Mouse (Mus musculus): ENCODE data around the gene Syt16. TPM values are rescaled to one million over a fixed set of nuclear protein-coding genes. Genes with fewer than 3 reads are reported as not detected.

Gene Syt16
- total and polyA plus RNA-seq, 2 experiments from 2014 or later: 102 to 114 TPM

- TF ChIP-seq CTCF (IDR thresholded peaks at IDR 0.05; ENCODE audit: low read depth): peak; percentile 82
- Histone ChIP-seq H3K9me3 (ENCODE audit: low read length) (no peaks in the 10 kb centered on the region), H3K9ac (no peak overlapping the region), H3K4me2 (ENCODE audit: low read depth) (no peak overlapping the region), H3K36me3 (ENCODE audit: insufficient read depth) (peaks cover 4% of the 10 kb centered on the region; the same call in 1 of the 2 replicates), H3K4me3 (ENCODE audit: low read depth, low read length) (no peak overlapping the region), H3K27ac (ENCODE audit: low read depth, low read length) (no peak overlapping the region), H3K4me1 (ENCODE audit: insufficient read depth) (no peaks in the 10 kb centered on the region; the same call in 1 of the 2 replicates), H3K27me3 (ENCODE audit: insufficient read depth, low read length) (no peaks in the 10 kb centered on the region)
- ATAC-seq (peak; percentile 63; the same call in 1 of the 2 replicates), DNase-seq (peak; percentile 66)
- WGBS: 12% methylated on average over 8 of the region's 8 CpGs
Measured at GRCm38 (mm10) chr12:74009448-74009911, 12.0 kb downstream of the Syt16 start.

GRCm38 (mm10) chr12:74013739-74014138 lies 16.3 kb downstream of the Syt16 start:
- Histone ChIP-seq H3K4me1 (ENCODE audit: insufficient read depth) (no peaks in the 10 kb centered on the region; the same call in 1 of the 2 replicates), H3K9ac (no peak overlapping the region), H3K27ac (ENCODE audit: low read depth, low read length) (no peak overlapping the region), H3K4me3 (ENCODE audit: low read depth, low read length) (no peak overlapping the region), H3K27me3 (ENCODE audit: insufficient read depth, low read length) (no peaks in the 10 kb centered on the region), H3K4me2 (ENCODE audit: low read depth) (no peak overlapping the region), H3K36me3 (ENCODE audit: insufficient read depth) (peaks cover under 1% of the 10 kb centered on the region; the same call in 1 of the 2 replicates), H3K9me3 (ENCODE audit: low read length) (no peaks in the 10 kb centered on the region)
- WGBS: 1% methylated on average over 6 of the region's 6 CpGs
- ATAC-seq: peak; percentile 87
- DNase-seq: peak; percentile 87
- peak; percentile 96 for TF ChIP-seq CTCF (IDR thresholded peaks at IDR 0.05; ENCODE audit: low read depth)

- 58% methylated on average over 7 of the region's 7 CpGs for WGBS
- Histone ChIP-seq H3K27ac (ENCODE audit: low read depth, low read length) (no peak overlapping the region), H3K4me3 (ENCODE audit: low read depth, low read length) (no peak overlapping the region), H3K36me3 (ENCODE audit: insufficient read depth) (no peaks in the 10 kb centered on the region; the same call in 1 of the 2 replicates), H3K9ac (no peak overlapping the region), H3K9me3 (ENCODE audit: low read length) (no peaks in the 10 kb centered on the region), H3K4me2 (ENCODE audit: low read depth) (no peak overlapping the region), H3K27me3 (ENCODE audit: insufficient read depth, low read length) (no peaks in the 10 kb centered on the region), H3K4me1 (ENCODE audit: insufficient read depth) (no peaks in the 10 kb centered on the region; the same call in 1 of the 2 replicates)
- DNase-seq (no peak), ATAC-seq (no peak)
- peak; percentile 52 for TF ChIP-seq CTCF (IDR thresholded peaks at IDR 0.05; ENCODE audit: low read depth)
Measured at GRCm38 (mm10) chr12:74014739-74015270, 17.3 kb downstream of the Syt16 start.

GRCm38 (mm10) chr12:74015491-74015890 lies 18.0 kb downstream of the Syt16 start:
- Histone ChIP-seq H3K27me3 (ENCODE audit: insufficient read depth, low read length) (no peaks in the 10 kb centered on the region), H3K9me3 (ENCODE audit: low read length) (no peaks in the 10 kb centered on the region), H3K4me2 (ENCODE audit: low read depth) (no peak overlapping the region), H3K4me1 (ENCODE audit: insufficient read depth) (no peaks in the 10 kb centered on the region), H3K36me3 (ENCODE audit: insufficient read depth) (no peaks in the 10 kb centered on the region; the same call in 1 of the 2 replicates), H3K9ac (no peak overlapping the region), H3K27ac (ENCODE audit: low read depth, low read length) (no peak overlapping the region), H3K4me3 (ENCODE audit: low read depth, low read length) (no peak overlapping the region)
- DNase-seq (no peak), ATAC-seq (no peak)
- no peak for TF ChIP-seq CTCF (IDR thresholded peaks at IDR 0.05; ENCODE audit: low read depth)
- WGBS: 80% methylated on average over 5 of the region's 5 CpGs

- DNase-seq: peak; percentile 27
- WGBS: 30% methylated on average over 5 of the region's 5 CpGs
- TF ChIP-seq CTCF (IDR thresholded peaks at IDR 0.05; ENCODE audit: low read depth): no peak
- no peak overlapping the region for H3K4me2 ChIP-seq (ENCODE audit: low read depth)
- H3K27ac ChIP-seq (ENCODE audit: low read depth, low read length): 0 out of 2 replicates have a peak overlapping the region, but pooled peaks have one; percentile 9
- no peaks in the 10 kb centered on the region for H3K36me3 ChIP-seq (ENCODE audit: insufficient read depth)
- ATAC-seq: peak; percentile 65
- H3K4me3 ChIP-seq (ENCODE audit: low read depth, low read length): no peak overlapping the region
- peaks cover 5% of the 10 kb centered on the region for H3K4me1 ChIP-seq (ENCODE audit: insufficient read depth)
- H3K9ac ChIP-seq: no peak overlapping the region
- no peaks in the 10 kb centered on the region for H3K27me3 ChIP-seq (ENCODE audit: insufficient read depth, low read length)
- no peaks in the 10 kb centered on the region for H3K9me3 ChIP-seq (ENCODE audit: low read length)
Measured at GRCm38 (mm10) chr12:74023260-74023659, 25.8 kb downstream of the Syt16 start.

- Histone ChIP-seq H3K4me1 (ENCODE audit: insufficient read depth) (peaks cover 5% of the 10 kb centered on the region), H3K36me3 (ENCODE audit: insufficient read depth) (no peaks in the 10 kb centered on the region), H3K27me3 (ENCODE audit: insufficient read depth, low read length) (no peaks in the 10 kb centered on the region), H3K4me2 (ENCODE audit: low read depth) (no peak overlapping the region), H3K9ac (no peak overlapping the region), H3K9me3 (ENCODE audit: low read length) (no peaks in the 10 kb centered on the region), H3K4me3 (ENCODE audit: low read depth, low read length) (no peak overlapping the region), H3K27ac (ENCODE audit: low read depth, low read length) (no peak overlapping the region)
- ATAC-seq: no peak
- no peak for DNase-seq
- WGBS: 88% methylated on average over 2 of the region's 2 CpGs
- peak; percentile 22; the same call in 1 of the 2 replicates for TF ChIP-seq CTCF (IDR thresholded peaks at IDR 0.05; ENCODE audit: low read depth)
Measured at GRCm38 (mm10) chr12:74024912-74025311, 27.5 kb downstream of the Syt16 start.

- Histone ChIP-seq H3K9ac (no peak overlapping the region), H3K27me3 (ENCODE audit: insufficient read depth, low read length) (no peaks in the 10 kb centered on the region), H3K4me1 (ENCODE audit: insufficient read depth) (0 out of 2 replicates have a peak, but pooled peaks cover 3% of the 10 kb centered on the region), H3K9me3 (ENCODE audit: low read length) (no peaks in the 10 kb centered on the region), H3K36me3 (ENCODE audit: insufficient read depth) (no peaks in the 10 kb centered on the region), H3K27ac (ENCODE audit: low read depth, low read length) (0 out of 2 replicates have a peak overlapping the region, but pooled peaks have one; percentile 67), H3K4me3 (ENCODE audit: low read depth, low read length) (no peak overlapping the region), H3K4me2 (ENCODE audit: low read depth) (no peak overlapping the region)
- 91% methylated on average over 5 of the region's 5 CpGs for WGBS
- no peak for TF ChIP-seq CTCF (IDR thresholded peaks at IDR 0.05; ENCODE audit: low read depth)
- DNase-seq (no peak), ATAC-seq (no peak)
Measured at GRCm38 (mm10) chr12:74043225-74043624, 45.8 kb downstream of the Syt16 start.

Measured in forebrain, postnatal 0 days (tissue).